20 mouse cellular contexts compared by ENCODE assay signal in the genomic region with DNA sequence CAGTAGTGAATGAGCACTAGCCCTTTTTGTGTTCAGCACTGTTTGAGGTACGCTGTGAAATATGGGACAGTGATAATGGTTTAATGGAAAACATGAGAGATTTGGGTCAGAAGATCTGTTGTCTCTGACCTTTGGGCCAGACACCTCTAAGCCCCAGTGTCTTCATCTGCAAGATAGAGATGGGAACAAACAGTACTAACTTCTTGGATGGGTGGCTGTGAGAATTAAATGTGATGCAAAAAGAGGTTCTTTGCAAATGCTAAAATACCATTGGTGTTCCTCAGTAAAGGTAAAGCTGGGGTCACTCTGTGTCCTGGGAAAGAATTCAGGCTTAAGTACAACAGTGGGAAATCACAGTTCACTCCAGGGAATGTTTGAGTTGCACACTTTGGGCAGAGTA. TPM values are rescaled to one million over a fixed set of nuclear protein-coding genes. Genes with fewer than 3 reads are reported as not detected.
"Had no signal": no experiment of that assay in that cellular context is flagged by ENCODE, and none has a peak within 500 bp of the region (broad histone marks: within the 10 kb centered on the region; RNA-seq: fewer than 3 reads in every experiment).

No protein-coding gene starts in this region.

- H3K4me3 ChIP-seq: liver, embryonic 15.5 days; lung, embryonic 15.5 days; megakaryocyte, embryonic 14.5 days; midbrain, embryonic 12.5 days; myocyte; neural tube, embryonic 13.5 days; neural tube, embryonic 15.5 days had no signal

- H3K36me3 ChIP-seq: liver, embryonic 15.5 days; lung, embryonic 15.5 days; midbrain, embryonic 12.5 days; neural tube, embryonic 13.5 days; neural tube, embryonic 15.5 days had no signal

- H3K9me3 ChIP-seq: liver, embryonic 15.5 days; lung, embryonic 15.5 days; megakaryocyte, embryonic 14.5 days; midbrain, embryonic 12.5 days; neural tube, embryonic 13.5 days; neural tube, embryonic 15.5 days had no signal

- H3K27me3 ChIP-seq: liver, embryonic 15.5 days had no signal

- H3K27ac ChIP-seq: liver, embryonic 15.5 days; lung, embryonic 15.5 days; macrophage; midbrain, embryonic 12.5 days; neural tube, embryonic 13.5 days; neural tube, embryonic 15.5 days had no signal

- DNase-seq: liver, postnatal 0 days; lung, adult 2 months; lung, postnatal 14 days; lung, postnatal 36 days; midbrain, embryonic 14.5 days; retina, postnatal 1 day; right cerebral cortex, postnatal 14 days; thymus, adult 18-20 months; thymus, postnatal 14 days; thymus, postnatal 36 days had no signal

- ATAC-seq: liver, postnatal 0 days; lung, postnatal 0 days; midbrain, embryonic 16.5 days had no signal

- H3K4me2 ChIP-seq: liver, embryonic 15.5 days; lung, embryonic 15.5 days; midbrain, embryonic 12.5 days; neural tube, embryonic 13.5 days; neural tube, embryonic 15.5 days had no signal

- H3K4me1 ChIP-seq: liver, embryonic 15.5 days; lung, embryonic 15.5 days; megakaryocyte, embryonic 14.5 days; midbrain, embryonic 12.5 days; neural tube, embryonic 13.5 days; neural tube, embryonic 15.5 days had no signal

- H3K9ac ChIP-seq: liver, embryonic 15.5 days; liver, postnatal 0 days; lung, embryonic 15.5 days; midbrain, embryonic 12.5 days; neural tube, embryonic 13.5 days; neural tube, embryonic 15.5 days had no signal

RNA-seq across cellular contexts. Expression of gene Cxcr3, which starts 13.7 kb away (rescaled TPM):
- polyA plus RNA-seq: myocyte had no signal
